Mouse (Mus musculus): ENCODE data around the gene Lef1. TPM values are rescaled to one million over a fixed set of nuclear protein-coding genes. Genes with fewer than 3 reads are reported as not detected.

The Lef1 gene
- 1 to 10 TPM; 4.0 to 4.9 TPM for total RNA-seq (2021)
- long read RNA-seq, transcript Lef1-201 (12 exons, 3,482 nt), result major isoform, 7 of 10 reads
- long read RNA-seq, partial matches to known transcripts, result 2 of 10 reads
- long read RNA-seq, other reads (novel, unspliced or antisense), result 1 of 10 reads

GRCm38 (mm10) chr3:131110191-131111150 is at the start of gene Lef1:
Gene Lef1 (plus strand): TSS chr3:131110471.
- no peak for DNase-seq (ENCODE audit: low spot score in 2 of 2)

- DNase-seq (ENCODE audit: low spot score in 2 of 2), result no peak
These were observed 45.3 kb upstream of the Lef1 start for GRCm38 (mm10) chr3:131065001-131065400.

GRCm38 (mm10) chr3:131066171-131066570 is 44.1 kb upstream of the Lef1 start:
- no peak for DNase-seq (ENCODE audit: low spot score in 2 of 2)

- no peak for DNase-seq (ENCODE audit: low spot score in 2 of 2)
These were observed 42.3 kb upstream of the Lef1 start for GRCm38 (mm10) chr3:131068000-131068399.

- no peak for DNase-seq (ENCODE audit: low spot score in 2 of 2)
These were observed 40.1 kb upstream of the Lef1 start for GRCm38 (mm10) chr3:131070210-131070609.

- no peak for DNase-seq (ENCODE audit: low spot score in 2 of 2)
These were observed 37.6 kb upstream of the Lef1 start for GRCm38 (mm10) chr3:131072661-131073060.

GRCm38 (mm10) chr3:131073946-131074345 is 36.3 kb upstream of the Lef1 start:
- DNase-seq (ENCODE audit: low spot score in 2 of 2), result no peak

- DNase-seq (ENCODE audit: low spot score in 2 of 2), result no peak
These were observed 32.1 kb upstream of the Lef1 start for GRCm38 (mm10) chr3:131078041-131078621.

GRCm38 (mm10) chr3:131078719-131079118 is 31.6 kb upstream of the Lef1 start:
- DNase-seq (ENCODE audit: low spot score in 2 of 2), result no peak

- DNase-seq (ENCODE audit: low spot score in 2 of 2), result no peak
These were observed 26.5 kb upstream of the Lef1 start for GRCm38 (mm10) chr3:131083722-131084121.

GRCm38 (mm10) chr3:131084718-131085561 is 25.3 kb upstream of the Lef1 start:
- DNase-seq (ENCODE audit: low spot score in 2 of 2), result no peak

GRCm38 (mm10) chr3:131085978-131086377 is 24.3 kb upstream of the Lef1 start:
- no peak for DNase-seq (ENCODE audit: low spot score in 2 of 2)

- DNase-seq (ENCODE audit: low spot score in 2 of 2), result no peak
These were observed 20.6 kb upstream of the Lef1 start for GRCm38 (mm10) chr3:131089721-131090120.

- no peak for DNase-seq (ENCODE audit: low spot score in 2 of 2)
These were observed 18.2 kb upstream of the Lef1 start for GRCm38 (mm10) chr3:131092113-131092512.

GRCm38 (mm10) chr3:131093736-131094135 is 16.5 kb upstream of the Lef1 start:
- no peak for DNase-seq (ENCODE audit: low spot score in 2 of 2)

- DNase-seq (ENCODE audit: low spot score in 2 of 2), result no peak
These were observed 14.2 kb upstream of the Lef1 start for GRCm38 (mm10) chr3:131096105-131096504.

GRCm38 (mm10) chr3:131102191-131102774 is 8.0 kb upstream of the Lef1 start:
- DNase-seq (ENCODE audit: low spot score in 2 of 2), result no peak

- no peak for DNase-seq (ENCODE audit: low spot score in 2 of 2)
These were observed 4.9 kb upstream of the Lef1 start for GRCm38 (mm10) chr3:131105362-131105761.

GRCm38 (mm10) chr3:131105940-131106401 is 4.3 kb upstream of the Lef1 start:
- DNase-seq (ENCODE audit: low spot score in 2 of 2), result no peak

- DNase-seq (ENCODE audit: low spot score in 2 of 2), result no peak
These were observed 3.6 kb upstream of the Lef1 start for GRCm38 (mm10) chr3:131106451-131107291.
